Mouse (Mus musculus) right cerebral cortex, postnatal 10 days (tissue): Measurements from ENCODE around the gene Arl14.
"Not testable (repeated sequence)": the region's sequence is repeated elsewhere in the genome, so short reads cannot be mapped to it uniquely, and the experiment has no call there.

Source experiments
- DNase-seq, 2 experiments: peaks; one replicate each; pipeline ENCODE4 v3.0.0; 2021; ENCODE audit warnings: low spot score in 2 of 2

Arl14 gene

DNA sequence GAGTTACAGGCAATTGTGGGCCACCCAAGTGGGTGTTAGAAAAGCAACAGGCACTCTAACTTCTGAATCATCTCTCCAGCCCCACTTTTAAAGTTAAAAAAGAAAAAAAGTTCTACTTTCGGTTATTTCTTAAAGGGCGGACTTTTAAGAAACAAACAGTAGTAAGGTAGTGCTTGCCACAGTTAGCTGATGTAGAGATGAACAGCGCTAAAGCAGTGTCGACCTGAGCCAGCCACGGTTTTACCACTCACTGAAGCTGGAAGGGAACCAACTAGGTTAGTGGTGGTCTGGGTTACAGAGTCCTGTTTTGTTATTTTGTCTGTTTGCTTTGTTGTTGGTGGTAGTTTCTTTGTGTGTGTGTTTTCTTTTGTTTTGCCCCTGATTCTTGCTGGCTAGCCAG lies 8.8 kb upstream of the Arl14 start:
- no peak for DNase-seq

DNA sequence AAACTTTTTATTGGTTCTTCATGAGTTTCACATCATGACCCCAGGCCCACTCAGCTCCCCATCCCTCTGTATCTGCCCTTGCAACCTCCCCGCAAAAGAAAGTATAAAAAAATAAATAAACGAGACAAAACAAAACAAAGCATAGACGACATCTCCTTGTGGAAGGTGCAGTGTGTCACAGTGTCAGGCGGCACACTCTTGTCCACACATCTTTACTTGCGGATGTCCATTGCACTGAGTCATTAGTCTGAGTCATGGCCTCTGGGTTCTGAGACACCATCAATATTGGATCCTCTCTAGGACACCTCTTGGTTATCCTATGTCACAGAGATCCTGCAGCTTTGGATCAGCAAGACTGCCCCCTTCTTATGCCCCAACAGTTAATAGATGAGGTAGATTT lies 7.7 kb upstream of the Arl14 start:
- no peak for DNase-seq

DNA sequence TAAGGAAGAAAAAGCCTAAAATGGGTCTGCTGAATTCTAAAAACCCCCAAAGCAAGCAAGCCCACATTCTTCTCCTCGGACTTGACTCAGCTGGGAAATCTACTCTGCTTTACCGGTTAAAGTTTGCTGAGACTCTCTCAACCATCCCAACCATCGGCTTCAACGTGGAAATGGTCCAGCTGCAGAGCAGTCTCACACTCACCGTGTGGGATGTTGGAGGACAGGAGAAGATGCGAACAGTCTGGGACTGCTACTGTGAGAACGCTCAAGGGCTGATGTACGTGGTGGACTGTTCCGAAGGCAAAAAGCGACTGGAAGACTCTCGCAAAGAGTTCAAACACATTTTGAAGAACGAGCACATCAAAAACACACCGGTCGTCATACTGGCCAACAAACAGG lies 282 bp downstream of the Arl14 start:
- DNase-seq: no peak

DNA sequence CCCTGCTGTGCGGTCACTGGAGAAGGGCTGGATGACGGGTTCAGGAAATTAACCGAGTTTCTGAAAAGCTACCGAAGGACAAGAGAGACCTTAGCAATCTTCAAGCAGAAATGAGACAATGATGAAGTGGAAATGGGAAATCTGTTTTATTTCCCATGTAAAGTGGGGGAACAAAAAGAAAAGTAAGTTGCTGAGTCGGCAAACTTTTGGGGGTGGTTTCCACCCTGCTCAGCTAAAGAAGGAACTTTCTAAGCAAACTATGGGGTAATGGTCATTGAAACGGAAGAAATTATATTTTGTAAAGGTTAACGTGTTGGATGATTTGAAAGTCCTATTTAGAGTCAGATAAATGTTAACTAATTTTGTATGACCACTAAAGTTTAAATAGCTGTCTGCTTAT lies 768 bp downstream of the Arl14 start:
- DNase-seq: no peak

DNA sequence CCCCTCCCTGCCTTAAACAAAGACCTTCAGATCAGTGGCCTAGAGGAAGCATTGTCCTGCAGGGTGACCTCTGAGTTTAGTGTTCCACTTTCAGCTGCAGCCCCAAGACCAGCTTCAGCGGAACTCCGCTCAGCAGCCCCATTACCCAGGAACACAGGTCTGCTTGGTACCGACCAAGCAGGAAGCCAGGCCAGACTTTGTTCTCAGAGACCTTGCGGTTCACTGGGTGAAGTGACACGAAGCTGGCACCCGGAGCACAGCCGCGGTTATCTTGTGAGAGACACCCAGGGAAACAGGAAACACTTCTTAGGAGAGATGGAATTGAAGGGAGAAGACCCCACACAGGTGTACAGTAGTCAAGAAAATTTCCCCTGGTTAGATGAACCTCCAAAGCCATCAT lies 1.4 kb downstream of the Arl14 start:
- no peak for DNase-seq

DNA sequence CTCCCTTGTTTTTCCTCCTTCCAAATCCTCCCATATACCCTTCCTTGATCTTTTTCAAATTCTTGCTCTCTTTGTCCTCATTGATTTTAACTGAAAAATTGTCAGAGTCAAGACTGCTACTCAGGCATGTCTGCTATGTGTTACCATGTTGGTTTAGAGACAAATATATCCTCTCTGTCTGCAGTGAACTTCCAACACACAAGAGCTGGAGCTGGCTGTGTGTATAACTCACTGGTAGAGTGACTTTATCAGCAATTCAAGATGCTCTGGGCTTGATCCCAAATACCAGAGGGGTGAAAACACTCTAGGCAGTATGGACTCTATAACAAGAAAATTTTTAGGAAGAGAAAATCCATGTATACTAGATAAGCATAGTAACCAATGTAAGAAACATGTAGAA lies 2.8 kb downstream of the Arl14 start:
- no peak for DNase-seq

DNA sequence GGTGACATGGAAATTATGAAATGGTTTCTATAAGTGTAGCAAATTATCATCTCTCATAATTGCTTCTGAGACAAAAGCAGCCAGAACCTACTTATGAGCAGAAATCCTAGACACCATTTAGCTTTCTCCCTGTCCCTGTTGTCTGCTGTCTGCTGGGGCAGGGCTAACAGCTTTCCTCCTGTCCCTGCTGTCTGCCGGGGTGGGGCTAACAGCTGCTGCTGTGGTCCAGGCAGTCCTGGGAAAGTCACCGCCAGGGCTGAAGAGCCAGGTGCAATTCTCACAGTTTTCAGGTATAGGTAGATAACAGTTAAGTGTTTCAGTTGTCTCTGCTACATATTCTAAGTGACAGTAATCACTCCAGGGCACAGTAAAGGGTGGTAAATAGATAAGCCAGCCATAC lies 4.3 kb downstream of the Arl14 start:
- no peak for DNase-seq

DNA sequence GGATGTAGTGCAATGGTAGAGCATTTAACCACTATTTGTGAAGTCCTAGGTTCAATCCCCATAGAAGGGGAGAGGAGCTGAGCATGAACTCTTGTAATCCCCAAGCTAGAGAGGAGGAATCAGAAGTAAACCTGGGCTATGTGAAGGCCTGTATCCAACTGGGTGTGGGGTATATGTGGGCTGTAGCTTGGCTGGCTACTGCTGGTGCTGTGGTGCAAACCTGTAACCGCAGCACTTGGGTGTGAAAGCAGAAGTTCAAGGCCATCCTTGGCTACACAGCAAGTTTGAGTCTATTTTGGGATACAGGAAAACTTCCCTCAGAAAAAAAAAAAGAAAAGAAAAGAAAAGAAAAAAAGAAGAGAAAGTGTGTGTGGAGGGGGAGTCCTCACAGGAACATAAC lies 5.8 kb downstream of the Arl14 start:
- DNase-seq: no peak

DNA sequence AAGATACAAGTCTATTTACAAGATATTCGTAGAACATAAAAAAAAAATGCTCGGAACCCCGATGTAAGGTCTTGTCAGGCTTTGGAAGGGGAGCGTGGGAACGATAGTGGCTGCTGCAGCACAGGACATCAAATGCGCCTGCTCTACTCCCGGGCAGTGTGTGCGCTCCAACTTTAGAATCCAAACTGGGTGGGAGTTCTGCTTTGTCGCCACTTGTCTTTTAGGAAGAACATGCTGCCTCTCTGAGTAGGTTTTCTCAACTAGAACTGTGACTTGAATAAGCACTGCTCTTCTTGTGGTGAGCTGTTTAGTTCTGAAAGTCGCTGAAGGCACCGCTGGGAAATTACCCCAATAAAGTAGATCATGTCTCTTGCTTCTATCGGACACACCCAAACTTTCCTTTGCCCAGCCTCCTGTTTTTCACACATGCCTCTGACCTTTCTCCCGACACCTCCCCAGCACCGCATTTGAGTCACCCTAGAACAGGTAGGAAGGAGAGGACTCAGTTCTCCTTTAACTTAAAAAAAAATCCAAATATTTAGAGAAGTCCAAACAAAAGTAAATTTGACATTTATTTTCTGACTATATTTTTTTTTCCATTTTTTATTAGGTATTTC lies 9.4 kb downstream of the Arl14 start:
- DNase-seq: no peak

DNA sequence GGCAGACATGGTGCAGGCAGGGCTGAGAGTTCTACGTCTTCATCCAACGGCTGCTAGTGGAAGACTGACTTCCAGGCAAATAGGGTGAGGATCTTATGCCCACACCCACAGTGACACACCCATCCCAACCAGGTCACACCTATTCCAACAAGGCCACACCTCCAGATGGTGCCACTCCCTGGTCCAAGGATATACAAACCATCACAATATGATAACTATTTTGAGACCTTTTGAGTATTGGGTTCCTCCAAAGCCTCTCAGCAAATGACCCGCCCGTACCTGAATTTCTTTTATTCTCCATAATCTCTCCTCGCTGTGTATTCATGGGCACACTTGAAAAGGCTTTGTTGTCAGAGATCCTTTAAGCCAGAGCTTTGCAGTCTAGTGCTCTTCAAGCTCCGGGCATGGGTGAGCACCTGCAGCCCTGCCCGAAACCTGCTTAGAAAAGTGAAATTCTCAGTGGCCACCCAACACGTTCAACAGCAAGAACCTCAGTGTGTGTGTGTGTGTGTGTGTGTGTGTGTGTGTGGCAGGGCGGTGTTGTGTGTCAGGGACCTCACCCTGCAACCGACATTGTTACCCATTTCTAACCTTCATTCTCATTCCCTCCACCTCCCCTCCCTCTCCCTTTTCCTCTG lies 11.5 kb downstream of the Arl14 start:
- DNase-seq: not testable (repeated sequence)

DNA sequence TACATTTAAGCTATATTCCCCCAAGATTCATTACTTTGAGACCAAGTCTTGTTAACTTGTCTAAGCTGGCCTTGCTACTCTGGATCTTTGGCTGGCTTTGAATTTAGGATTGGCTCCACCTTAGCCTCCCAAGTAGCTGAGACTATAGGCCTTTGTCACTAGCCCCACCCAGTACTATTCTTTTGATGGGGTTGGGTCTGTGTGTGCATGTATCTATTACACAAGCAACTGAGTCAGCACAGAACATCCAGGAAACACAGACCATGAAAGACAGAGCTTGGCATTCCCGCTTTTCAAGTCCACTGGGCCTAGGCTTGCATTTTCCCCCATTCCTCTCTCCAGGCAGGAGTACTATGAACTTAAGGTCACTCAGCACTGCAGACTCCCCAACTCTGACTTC lies 12.3 kb downstream of the Arl14 start:
- DNase-seq: no peak

DNA sequence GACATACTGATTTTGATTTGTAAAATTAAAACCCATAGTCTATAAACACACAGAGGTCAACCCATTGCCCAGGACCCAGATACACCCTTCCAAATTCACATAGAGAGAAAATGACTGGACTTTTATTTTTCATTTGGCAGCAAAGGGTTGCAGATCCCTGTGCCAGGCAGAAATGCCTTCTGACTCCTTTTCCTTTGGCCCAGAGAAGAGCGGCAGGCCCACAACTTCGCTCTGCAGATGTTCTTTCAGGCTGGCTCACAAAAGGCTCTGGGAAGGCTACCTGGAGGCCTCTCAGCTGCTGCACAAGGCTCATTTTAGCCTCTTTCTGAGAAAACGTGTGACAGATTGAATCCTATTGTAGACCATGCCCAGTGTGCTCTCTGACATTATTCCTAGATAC lies 13.6 kb downstream of the Arl14 start:
- no peak for DNase-seq

DNA sequence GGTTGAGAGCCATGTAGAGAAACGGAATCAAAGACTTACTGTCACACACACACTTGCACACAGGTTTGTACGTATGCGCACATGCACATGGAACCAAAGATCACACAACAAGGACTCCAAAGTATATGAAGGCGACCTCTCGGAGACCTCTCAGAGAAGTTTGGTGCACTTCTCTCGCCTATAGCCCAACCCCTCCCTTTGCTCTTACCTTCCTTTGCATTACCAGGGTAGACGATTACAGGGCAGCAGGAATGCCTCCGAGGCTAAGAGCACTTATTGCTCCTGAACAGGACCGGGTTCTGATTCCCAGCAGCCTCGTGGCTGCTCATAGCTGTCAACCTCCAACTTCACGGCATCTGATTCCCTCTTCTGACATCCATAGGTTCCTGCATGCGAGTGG lies 14.3 kb downstream of the Arl14 start:
- DNase-seq: no peak

DNA sequence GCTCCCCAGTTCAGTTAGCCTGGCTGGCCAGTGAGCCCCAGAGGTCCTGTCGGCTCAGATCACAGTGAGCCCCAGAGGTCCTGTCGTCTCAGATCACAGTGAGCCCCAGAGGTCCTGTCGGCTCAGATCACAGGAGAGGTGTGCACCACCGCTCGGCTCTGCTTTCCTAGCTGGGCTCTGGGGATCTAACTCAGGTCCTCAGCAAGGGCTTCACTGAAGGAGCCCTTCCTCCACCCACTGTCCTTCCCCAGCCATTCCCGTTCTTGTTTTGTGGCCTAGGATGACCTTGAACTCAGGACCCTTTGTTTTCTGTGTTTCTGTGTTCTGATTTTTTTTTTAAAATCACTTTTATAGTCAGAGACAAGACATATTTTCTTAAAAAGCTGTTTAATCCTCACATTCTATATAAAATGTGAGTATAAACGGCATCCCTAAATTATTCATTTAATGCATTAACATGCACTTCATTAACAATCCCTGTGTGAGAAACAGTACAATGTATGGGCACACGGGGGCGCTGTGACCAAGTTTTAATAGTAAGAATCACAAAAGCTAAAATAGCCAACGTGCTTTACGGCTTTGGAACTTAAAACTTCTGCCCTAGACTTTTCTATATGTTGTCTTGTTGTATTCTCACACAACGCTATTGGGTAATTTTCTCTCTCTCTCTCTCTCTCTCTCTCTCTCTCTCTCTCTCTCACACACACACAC lies 16.1 kb downstream of the Arl14 start:
- DNase-seq: peak; percentile 71 to 85

DNA sequence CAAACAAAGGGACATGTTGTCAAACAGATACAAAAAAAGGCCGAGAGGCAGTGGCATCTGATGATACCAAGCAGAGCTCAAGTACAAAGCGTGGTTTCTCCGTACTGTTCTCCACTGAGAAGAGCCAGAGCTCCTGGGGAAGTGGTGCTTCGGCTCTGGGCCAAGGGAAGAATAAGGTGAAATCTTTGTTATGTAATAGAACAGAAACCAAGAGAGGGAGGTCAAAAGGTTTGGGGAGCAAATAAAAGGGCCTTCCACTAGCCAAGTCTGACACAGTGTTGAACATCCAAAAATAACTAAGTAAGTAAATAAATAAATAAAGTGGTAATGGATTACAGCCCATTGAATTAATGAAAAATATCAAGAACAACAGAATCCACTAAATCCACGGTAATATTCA lies 17.0 kb downstream of the Arl14 start:
- no peak for DNase-seq

DNA sequence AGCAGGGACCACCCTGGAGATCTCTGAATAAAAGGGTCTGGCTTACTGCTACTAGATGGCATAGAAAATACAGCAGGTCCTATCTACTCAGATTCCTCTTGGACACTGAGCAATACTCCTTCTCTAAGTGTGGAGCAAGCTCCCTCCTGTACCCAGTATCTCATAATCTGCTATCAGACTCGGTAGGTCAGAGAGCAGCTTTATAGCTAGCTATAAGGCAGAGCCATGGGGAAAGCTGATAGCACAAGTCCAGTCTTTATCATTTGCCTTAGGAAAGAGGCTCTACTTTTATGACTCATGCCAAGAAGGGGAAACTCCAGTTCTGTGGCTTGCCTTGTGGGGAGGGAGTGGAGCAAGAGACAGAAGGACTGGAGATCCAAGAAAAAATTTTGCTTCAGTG lies 18.8 kb downstream of the Arl14 start:
- no peak for DNase-seq

DNA sequence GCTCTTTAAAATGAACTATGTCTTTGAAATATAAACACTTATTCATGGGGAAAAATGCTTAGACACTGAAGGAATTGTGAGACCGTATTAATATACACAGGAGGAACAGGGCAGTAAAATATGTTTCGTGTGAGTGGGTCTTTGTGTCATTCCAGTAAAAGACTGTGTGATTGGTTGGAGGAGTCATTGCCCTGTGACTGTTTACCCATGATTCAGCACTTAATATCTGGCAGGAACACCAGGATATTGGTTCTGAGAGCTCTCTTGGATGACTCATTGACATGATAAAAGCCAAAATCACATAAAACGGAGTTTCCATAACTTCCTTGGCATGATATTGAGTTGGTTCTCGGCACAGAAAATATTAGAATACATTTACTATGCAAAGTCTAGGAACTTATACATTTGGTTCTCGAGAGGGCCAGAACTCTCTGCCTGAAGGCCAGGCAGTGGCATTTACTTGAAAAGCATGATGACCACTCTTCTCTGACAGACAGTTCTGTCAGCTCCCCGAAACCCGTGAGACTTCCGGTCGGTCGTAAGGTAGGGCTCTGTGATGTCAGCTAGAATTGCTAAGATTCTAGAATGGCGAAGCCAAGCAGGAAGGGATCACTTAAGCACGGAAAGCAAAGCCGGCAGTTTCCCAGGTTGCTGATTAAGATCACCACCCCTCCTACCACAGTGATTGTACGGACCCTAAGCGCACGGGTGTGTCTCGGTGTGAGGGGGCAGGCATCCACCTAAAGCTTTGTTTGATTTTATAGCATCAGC lies 31.1 kb downstream of the Arl14 start:
- DNase-seq: no peak

DNA sequence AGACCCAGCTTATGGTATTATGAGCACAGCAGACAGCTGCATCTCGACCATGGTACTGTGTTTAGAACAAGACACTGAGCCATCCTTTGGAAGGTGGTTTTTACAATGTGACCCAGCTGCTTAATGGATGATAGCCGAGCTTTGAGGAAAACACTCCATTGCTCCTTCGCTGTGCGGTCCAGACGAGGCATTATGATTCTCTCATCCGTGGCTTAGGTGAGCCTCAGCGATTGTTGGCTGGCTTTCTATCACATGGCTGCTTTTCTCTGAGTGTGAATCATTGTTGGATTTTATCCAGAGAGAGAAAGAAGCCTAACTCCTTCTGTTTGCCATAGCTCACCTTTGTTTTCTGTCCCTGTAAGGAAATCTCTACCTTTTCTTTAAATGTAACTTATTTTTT lies 32.5 kb downstream of the Arl14 start:
- no peak for DNase-seq

DNA sequence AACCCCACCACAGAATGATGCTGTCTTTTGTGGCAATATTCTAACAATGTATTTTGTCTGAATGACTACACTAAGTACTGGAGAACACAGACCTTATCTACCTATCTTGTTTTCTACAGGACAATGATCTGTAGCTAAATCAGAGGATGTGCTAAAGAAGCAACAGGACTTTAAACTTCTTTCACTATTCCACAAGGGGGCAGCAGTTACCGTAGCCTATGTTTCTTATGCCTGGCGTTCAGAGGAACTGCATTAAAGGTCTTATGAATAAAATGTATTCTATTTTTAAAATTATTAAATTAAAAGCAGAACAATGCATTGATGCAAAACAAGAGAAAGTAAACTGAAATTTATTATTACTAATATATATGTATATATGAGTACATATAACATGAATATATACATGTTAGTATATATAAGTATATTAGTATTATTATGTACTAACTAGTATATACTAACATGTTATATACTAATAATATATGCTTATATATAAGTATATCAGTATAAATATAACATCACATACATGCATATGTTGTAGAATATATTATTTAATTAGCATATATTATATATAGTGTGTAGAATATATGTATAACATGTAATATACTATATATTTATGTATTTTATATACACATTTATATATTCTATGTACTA lies 35.0 kb downstream of the Arl14 start:
- DNase-seq: peak; percentile 53 to 66

DNA sequence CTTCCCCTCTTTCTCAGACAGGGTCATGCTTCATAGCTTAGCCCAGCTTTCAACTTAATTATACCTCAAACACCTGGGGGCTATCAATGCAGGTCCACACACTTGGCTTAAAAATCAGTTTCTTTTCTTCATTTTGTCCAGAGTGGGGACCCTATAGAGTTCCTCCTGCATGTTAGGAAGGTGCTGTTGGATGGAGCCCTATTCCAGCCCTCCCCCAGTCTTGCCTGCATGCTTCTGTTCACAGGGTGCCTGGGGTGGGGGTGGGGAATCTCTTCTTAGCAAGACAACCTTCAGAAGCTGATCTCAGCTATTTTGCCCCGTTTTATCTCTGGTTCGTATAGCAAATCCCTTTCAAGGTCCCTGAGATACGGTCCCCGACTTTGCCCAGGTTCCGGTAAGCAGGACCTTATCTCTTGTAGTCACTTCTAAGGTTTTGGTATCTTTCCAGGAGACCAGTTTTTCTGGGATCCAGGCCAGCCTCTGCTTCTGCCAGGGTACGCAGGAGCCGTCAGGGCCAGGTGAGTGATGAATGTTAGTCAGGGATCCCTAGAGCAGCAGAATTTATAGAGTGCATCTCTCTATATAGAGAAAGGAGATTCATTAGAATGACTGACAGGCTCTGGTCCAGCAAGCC lies 40.9 kb downstream of the Arl14 start:
- no peak for DNase-seq

DNA sequence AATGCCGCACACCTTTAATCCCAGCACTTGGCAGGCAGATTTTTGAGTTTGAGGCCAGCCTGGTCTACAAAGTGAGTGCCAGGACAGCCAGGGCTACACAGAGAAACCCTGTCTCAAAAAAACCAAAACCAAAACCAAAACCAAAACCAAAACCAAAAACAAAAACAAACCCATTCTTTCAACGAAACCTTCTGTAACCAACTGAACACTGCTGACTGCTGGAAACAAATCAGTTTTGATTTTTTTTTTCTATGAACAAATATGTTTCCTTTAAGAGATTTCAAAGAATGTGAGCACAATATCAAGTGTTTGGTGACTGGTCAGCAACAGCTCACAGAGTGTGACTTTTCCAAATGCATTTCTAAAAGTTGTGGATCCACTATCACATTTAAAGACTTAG lies 42.1 kb downstream of the Arl14 start:
- not testable (repeated sequence) for DNase-seq

DNA sequence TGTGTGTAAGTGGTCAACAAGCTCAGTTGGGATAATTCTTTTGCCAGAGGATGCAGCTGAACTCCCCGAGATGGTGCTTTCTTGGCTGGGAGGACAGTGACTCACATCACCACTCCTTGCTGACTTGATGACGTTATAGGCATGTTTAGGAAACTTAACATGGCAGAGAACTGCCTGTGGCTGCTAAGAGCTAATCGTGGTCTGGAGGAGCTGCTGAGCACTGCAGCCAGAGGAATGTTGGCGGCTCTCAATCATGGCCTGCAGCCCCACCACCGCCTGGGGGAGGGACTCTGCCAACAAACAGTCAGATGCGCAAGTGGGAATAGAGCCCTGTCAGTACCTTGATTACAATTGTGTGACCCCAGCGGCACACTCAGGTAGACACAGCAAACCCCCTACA lies 49.6 kb downstream of the Arl14 start:
- DNase-seq: no peak
